Mouse (Mus musculus): ENCODE data around the gene Kcnt1.

DNA sequence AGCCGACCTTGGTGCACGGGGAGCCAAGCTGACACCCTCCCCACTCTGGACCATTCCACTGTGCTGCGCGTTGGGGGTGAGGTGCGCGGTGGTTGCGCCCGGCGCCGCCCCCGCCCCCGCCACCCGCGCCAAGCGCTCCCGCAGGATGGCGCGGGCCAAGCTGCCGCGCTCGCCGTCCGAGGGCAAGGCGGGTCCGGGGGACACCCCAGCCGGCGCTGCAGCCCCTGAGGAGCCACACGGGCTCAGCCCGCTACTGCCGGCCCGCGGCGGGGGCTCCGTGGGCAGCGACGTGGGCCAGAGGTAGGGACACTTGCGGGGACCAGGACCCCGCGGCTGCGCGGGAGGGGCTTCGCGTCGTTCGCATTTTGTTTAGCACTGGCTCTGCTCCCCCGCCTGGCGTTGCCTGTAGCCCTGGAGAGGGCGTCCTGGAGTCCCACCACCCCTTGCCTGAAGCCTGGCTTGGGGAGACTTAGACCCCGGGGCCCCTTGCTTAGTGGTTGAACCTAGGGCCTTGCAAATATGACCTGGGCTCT, 14.3 kb downstream of the Kcnt1 start:
- TF ChIP-seq EP300 (IDR thresholded peaks at IDR 0.05; ENCODE audit: low read depth) (no peak), CTCF (IDR thresholded peaks at IDR 0.05; ENCODE audit: low read depth) (no peak)
